Mouse (Mus musculus) left cerebral cortex, adult 2 months (tissue): ENCODE results near the gene Gm10436. TPM values are rescaled to one million over a fixed set of nuclear protein-coding genes. Genes with fewer than 3 reads are reported as not detected.
"Not testable (repeated sequence)": the region's sequence is repeated elsewhere in the genome, so short reads cannot be mapped to it uniquely, and the experiment has no call there.

Experiments
- DNase-seq, 2 experiments: peaks; one replicate each; pipeline ENCODE4 v3.0.0; 2021 to 2022; ENCODE audit warnings: low spot score in 2 of 2, mixed read lengths in 1 of 2; ENCODE audit errors: extremely low spot score in 1 of 2
- H3K27ac ChIP-seq: fragments of 200-600 bp; 2 replicates; pipeline ENCODE4 v1.8.1; 2022
- H3K4me3 ChIP-seq: fragments of 200-600 bp; 2 replicates; pipeline ENCODE4 v1.8.1; 2022
- CTCF ChIP-seq: fragments of 200-600 bp; IDR thresholded peaks from 2 replicates; pipeline ENCODE4 v1.8.1; 2022; ENCODE audit warnings: antibody characterized with exemption, mild to moderate bottlenecking, moderate library complexity
- intact Hi-C: fragments of 180-260 bp; cut with DNase I; formaldehyde crosslinking; loops from one replicate; pipeline ENCODE4 v1.15.1; 2025
- long read RNA-seq, 2 experiments: library from polyadenylated mRNA; stranded (forward); transcript quantifications; one replicate each; pipeline ENCODE4 v2.0.0; 2021; ENCODE audit warnings: borderline mapping rate in 2 of 2
- total RNA-seq, 2 experiments: library from RNA; stranded (reverse); gene quantifications; 2 replicates each; pipeline ENCODE4 v1.2.3; 2021

Gene Gm10436
- total RNA-seq, result not detected
- long read RNA-seq, experiment 1, result 0 reads
- long read RNA-seq, experiment 2, result 0 reads

GRCm38 (mm10) chr12:88182008-88182407 is at the start of gene Gm10436:
Gene Gm10436 (minus strand): TSS chr12:88182108.
- H3K4me3 ChIP-seq, H3K27ac ChIP-seq, DNase-seq, intact Hi-C loops: not testable (repeated sequence)

- no peak for DNase-seq
- Histone ChIP-seq H3K27ac (no peak overlapping the region), H3K4me3 (no peak overlapping the region)
- no peak for TF ChIP-seq CTCF
- intact Hi-C loops, result no loop called here
These were observed 37.5 kb upstream of the Gm10436 start for GRCm38 (mm10) chr12:88219445-88219844.

GRCm38 (mm10) chr12:88218059-88218458 is 36.2 kb upstream of the Gm10436 start:
- H3K4me3 ChIP-seq, H3K27ac ChIP-seq, DNase-seq, intact Hi-C loops: not testable (repeated sequence)

- TF ChIP-seq CTCF, result no peak
- DNase-seq, result no peak
- no peak overlapping the region for H3K4me3 ChIP-seq
- intact Hi-C loops, result no loop called here
- H3K27ac ChIP-seq, result no peak overlapping the region
These were observed 32.7 kb upstream of the Gm10436 start for GRCm38 (mm10) chr12:88214641-88215040.

- H3K27ac ChIP-seq, H3K4me3 ChIP-seq, intact Hi-C loops, DNase-seq: not testable (repeated sequence)
These were observed 29.6 kb upstream of the Gm10436 start for GRCm38 (mm10) chr12:88211458-88211857.

- peak; percentile 27 for TF ChIP-seq CTCF
- DNase-seq, result no peak
- intact Hi-C loops, result loop anchor here (5.0 kb wide), 1 partner anchor 631 kb away; no protein-coding TSS in a partner anchor
- Histone ChIP-seq H3K4me3 (no peak overlapping the region), H3K27ac (no peak overlapping the region)
These were observed 20.9 kb upstream of the Gm10436 start for GRCm38 (mm10) chr12:88202856-88203255.

Other genes with a start within 250 kb of the Gm10436 start
- not detected for gene Gm2042, start 228.0 kb downstream of the Gm10436 start, total RNA-seq
- not detected for gene Gm2075, start 170.3 kb downstream of the Gm10436 start, total RNA-seq
- not detected for gene Gm6803, start 163.3 kb downstream of the Gm10436 start, total RNA-seq
- not detected for gene Gm2056, start 155.1 kb downstream of the Gm10436 start, total RNA-seq
- gene Gm16368, start 98.4 kb downstream of the Gm10436 start, total RNA-seq, result not detected
- gene Gm8332, start 68.0 kb upstream of the Gm10436 start, total RNA-seq, result not detected
- not detected for gene Gm5662, start 92.4 kb upstream of the Gm10436 start, total RNA-seq
- not detected for gene Gm5039, start 141.9 kb upstream of the Gm10436 start, total RNA-seq
- gene Adck1, start 178.4 kb upstream of the Gm10436 start, total RNA-seq, result 10 to 100 TPM; 32.7 to 35.0 TPM